Mouse (Mus musculus) limb, embryonic 12.5 days (tissue): ENCODE measurements around the gene Cth. TPM values are rescaled to one million over a fixed set of nuclear protein-coding genes. Genes with fewer than 3 reads are reported as not detected.

Source experiments
- ATAC-seq: fragments of 200-750 bp; cut with Nextera tagmentation; 2 replicates; pipeline ENCODE4 v1.8.0; 2017; ENCODE audit warnings: low read depth, moderate TSS enrichment; ENCODE audit not compliant: insufficient number of reproducible peaks, insufficient read depth, low FRiP score, low TSS enrichment
- H3K27ac ChIP-seq: fragments of 300-500 bp; sonication (generic); 2 replicates; pipeline ENCODE4 v1.5.1; 2016; ENCODE audit warnings: mild to moderate bottlenecking, moderate library complexity
- H3K27me3 ChIP-seq: fragments of 300-500 bp; sonication (generic); 2 replicates; pipeline ENCODE4 v1.6.1; 2016; ENCODE audit warnings: mild to moderate bottlenecking, moderate library complexity
- H3K36me3 ChIP-seq: fragments of 300-500 bp; sonication (generic); 2 replicates; pipeline ENCODE4 v1.6.1; 2016; ENCODE audit warnings: mild to moderate bottlenecking, moderate library complexity
- H3K4me1 ChIP-seq: fragments of 300-500 bp; sonication (generic); replicated peaks from 2 replicates; pipeline ENCODE4 v1.6.1; 2016
- H3K4me2 ChIP-seq: fragments of 300-500 bp; sonication (generic); 2 replicates; pipeline ENCODE4 v1.6.1; 2016; ENCODE audit warnings: mild to moderate bottlenecking, moderate library complexity
- H3K4me3 ChIP-seq: fragments of 300-500 bp; sonication (generic); replicated peaks from 2 replicates; pipeline ENCODE4 v1.5.1; 2016; ENCODE audit warnings: mild to moderate bottlenecking
- H3K9ac ChIP-seq: fragments of 300-500 bp; sonication (generic); replicated peaks from 2 replicates; pipeline ENCODE4 v1.6.1; 2016; ENCODE audit warnings: mild to moderate bottlenecking, moderate library complexity
- H3K9me3 ChIP-seq: fragments of 300-500 bp; sonication (generic); 2 replicates; pipeline ENCODE4 v1.6.1; 2016; ENCODE audit warnings: mild to moderate bottlenecking, moderate library complexity
- WGBS: fragments of 180-500 bp; shearing (Covaris S2); methylation state at CpG from one replicate; pipeline ENCODE4 v1.1.7; 2016; 5-methylcytosine and 5-hydroxymethylcytosine counted together
- polyA plus RNA-seq: library from polyadenylated mRNA; unstranded; fragments of >200 nt; fragmentation: Nextera tagmentation; extraction: Ambion mirVana; gene quantifications from 2 replicates; pipeline ENCODE4 v1.2.1, GENCODE M21; 2016

Gene Cth
- polyA plus RNA-seq, 1 experiment from 2014 or later: 22.1 TPM

DNA sequence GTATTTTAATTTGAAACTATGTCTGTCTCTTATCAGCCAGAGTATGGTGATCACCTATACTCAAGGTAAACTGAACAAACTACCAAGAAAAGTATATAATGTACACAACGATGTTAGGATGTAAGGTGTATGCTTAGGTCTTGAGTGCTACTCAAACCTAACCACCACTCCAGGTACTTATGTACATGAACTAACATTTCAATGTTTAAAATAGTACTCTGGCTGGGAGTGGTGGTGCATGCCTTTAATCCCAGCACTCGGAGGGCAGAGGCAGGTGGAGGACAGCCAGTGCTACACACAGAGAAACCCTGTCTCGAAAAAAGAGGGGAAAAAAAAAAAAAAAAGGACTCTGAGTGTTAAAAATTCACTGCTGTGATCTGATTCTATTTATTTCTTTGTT is 16.7 kb downstream of the Cth start:
- Histone ChIP-seq H3K9ac (no peak overlapping the region), H3K4me3 (no peak overlapping the region), H3K4me1 (no peaks in the 10 kb centered on the region), H3K27me3 (no peaks in the 10 kb centered on the region), H3K27ac (no peak overlapping the region), H3K9me3 (no peaks in the 10 kb centered on the region), H3K36me3 (peaks cover 15% of the 10 kb centered on the region; the same call in 1 of the 2 replicates), H3K4me2 (no peak overlapping the region)
- ATAC-seq: no peak
- WGBS: 81% methylated on average over 3 of the region's 3 CpGs

DNA sequence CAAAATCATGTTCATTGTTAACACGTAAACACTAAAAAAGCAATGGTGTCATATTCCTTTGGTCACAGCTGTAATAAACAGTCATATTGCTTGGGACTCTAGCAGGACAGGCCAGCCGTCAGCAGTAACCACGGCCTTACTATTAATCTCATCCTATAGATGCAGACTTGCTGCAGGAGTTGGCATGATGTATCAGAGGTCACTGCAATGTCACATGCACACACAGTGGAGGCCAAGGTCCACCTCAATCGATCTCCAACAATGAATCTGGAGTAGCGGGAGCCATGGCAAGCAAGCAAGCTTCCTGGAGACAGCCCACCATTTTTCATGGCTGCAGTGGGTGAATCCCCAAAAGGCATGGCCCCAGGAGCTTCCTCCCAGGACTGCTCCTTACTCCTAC is 23.2 kb downstream of the Cth start:
- Histone ChIP-seq H3K4me2 (no peak overlapping the region), H3K4me3 (no peak overlapping the region), H3K4me1 (no peaks in the 10 kb centered on the region), H3K27ac (no peak overlapping the region), H3K9ac (no peak overlapping the region), H3K9me3 (no peaks in the 10 kb centered on the region), H3K27me3 (no peaks in the 10 kb centered on the region), H3K36me3 (peaks cover 11% of the 10 kb centered on the region; the same call in 1 of the 2 replicates)
- 80% methylated on average over 5 of the region's 5 CpGs for WGBS
- no peak for ATAC-seq

GRCm38 (mm10) chr3:157899986-157900385 is 24.9 kb downstream of the Cth start:
- 81% methylated on average over 1 of the region's 1 CpGs for WGBS
- Histone ChIP-seq H3K4me1 (no peaks in the 10 kb centered on the region), H3K4me3 (no peak overlapping the region), H3K9me3 (no peaks in the 10 kb centered on the region), H3K4me2 (no peak overlapping the region), H3K36me3 (peaks cover 5% of the 10 kb centered on the region; the same call in 1 of the 2 replicates), H3K9ac (no peak overlapping the region), H3K27me3 (no peaks in the 10 kb centered on the region), H3K27ac (no peak overlapping the region)
- ATAC-seq: no peak

- Histone ChIP-seq H3K4me2 (no peak overlapping the region), H3K9ac (no peak overlapping the region), H3K4me1 (no peaks in the 10 kb centered on the region), H3K27me3 (no peaks in the 10 kb centered on the region), H3K4me3 (no peak overlapping the region), H3K27ac (no peak overlapping the region), H3K9me3 (no peaks in the 10 kb centered on the region), H3K36me3 (no peaks in the 10 kb centered on the region)
- no peak for ATAC-seq
- 88% methylated on average over 3 of the region's 3 CpGs for WGBS
These were observed 27.2 kb downstream of the Cth start for GRCm38 (mm10) chr3:157897645-157898044.

DNA sequence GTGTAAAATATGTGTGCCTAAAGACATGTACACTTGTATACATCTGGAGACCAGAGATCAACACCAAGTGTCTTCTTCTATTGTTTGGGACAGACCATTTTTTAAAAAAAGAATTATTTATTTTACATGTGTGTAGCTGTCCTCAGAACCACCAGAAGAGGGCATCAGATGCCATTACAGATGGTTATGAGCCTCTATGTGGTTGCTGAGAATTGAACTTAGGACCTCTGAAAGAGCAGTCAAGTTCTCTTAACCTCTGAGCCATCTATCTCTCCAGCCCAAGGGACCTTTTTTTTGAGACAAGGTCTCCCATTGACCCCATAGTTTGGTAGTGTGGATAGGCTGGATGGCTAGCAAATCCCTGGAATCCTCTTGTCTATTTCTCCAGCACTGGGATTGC is 33.1 kb downstream of the Cth start:
- Histone ChIP-seq H3K27me3 (no peaks in the 10 kb centered on the region), H3K4me3 (no peak overlapping the region), H3K9me3 (no peaks in the 10 kb centered on the region), H3K9ac (no peak overlapping the region), H3K36me3 (no peaks in the 10 kb centered on the region), H3K4me1 (no peaks in the 10 kb centered on the region), H3K27ac (no peak overlapping the region), H3K4me2 (no peak overlapping the region)
- ATAC-seq: no peak

DNA sequence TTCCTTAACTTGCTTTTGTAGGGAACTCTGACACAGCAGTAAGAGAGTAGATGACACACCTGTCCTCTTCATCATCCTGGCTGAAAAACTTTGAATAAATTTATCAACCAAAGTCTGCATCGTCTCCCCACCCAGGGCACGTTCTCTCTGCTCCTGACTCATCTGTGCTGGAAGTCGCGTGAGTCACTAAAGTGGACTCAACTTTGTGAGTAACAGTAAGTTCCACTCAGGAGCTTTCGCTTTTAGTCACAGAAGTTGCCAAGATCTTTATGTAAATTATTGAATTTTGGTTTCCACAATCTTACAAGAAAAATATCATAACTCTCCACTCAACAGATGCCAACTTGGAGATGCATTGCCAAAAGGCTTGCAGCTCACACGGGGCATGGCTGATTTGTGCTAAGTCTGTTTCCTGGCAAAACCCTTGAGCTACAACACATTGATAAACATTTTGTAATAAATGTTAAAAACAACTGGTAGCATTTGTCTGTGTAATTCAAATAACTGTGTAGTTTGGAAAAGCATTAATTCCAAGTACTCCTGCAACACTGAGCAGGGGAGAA is 40.7 kb downstream of the Cth start:
- Histone ChIP-seq H3K9me3 (no peaks in the 10 kb centered on the region), H3K36me3 (no peaks in the 10 kb centered on the region), H3K9ac (no peak overlapping the region), H3K27me3 (no peaks in the 10 kb centered on the region), H3K4me1 (no peaks in the 10 kb centered on the region), H3K27ac (no peak overlapping the region), H3K4me2 (no peak overlapping the region), H3K4me3 (no peak overlapping the region)
- ATAC-seq: no peak
- WGBS: 90% methylated on average over 6 of the region's 6 CpGs

DNA sequence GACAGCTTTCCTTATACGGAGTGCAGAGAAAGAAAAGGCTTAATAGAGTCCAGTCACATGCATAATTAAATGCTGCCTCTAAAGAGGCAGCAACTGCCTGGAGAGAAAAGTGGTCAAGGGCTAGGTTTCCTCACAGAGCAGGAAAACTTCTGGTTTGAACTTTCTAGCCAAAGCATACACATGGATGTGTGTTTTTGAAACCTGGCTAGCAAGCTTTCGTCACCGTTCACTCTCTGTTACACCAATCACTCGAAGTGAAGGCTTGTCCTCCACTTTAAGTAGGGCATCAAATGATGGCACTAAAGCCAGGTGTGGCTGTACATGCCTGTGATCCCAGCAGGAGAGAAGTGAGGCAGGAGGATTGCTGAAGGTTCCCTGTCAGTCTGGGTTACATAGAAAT is 41.8 kb downstream of the Cth start:
- H3K36me3 ChIP-seq: no peaks in the 10 kb centered on the region
- no peak overlapping the region for H3K27ac ChIP-seq
- no peaks in the 10 kb centered on the region for H3K9me3 ChIP-seq
- H3K4me2 ChIP-seq: no peak overlapping the region
- H3K27me3 ChIP-seq: no peaks in the 10 kb centered on the region
- no peaks in the 10 kb centered on the region for H3K4me1 ChIP-seq
- no peak overlapping the region for H3K9ac ChIP-seq
- 76% methylated on average over 4 of the region's 4 CpGs for WGBS
- no peak overlapping the region for H3K4me3 ChIP-seq
- no peak for ATAC-seq

DNA sequence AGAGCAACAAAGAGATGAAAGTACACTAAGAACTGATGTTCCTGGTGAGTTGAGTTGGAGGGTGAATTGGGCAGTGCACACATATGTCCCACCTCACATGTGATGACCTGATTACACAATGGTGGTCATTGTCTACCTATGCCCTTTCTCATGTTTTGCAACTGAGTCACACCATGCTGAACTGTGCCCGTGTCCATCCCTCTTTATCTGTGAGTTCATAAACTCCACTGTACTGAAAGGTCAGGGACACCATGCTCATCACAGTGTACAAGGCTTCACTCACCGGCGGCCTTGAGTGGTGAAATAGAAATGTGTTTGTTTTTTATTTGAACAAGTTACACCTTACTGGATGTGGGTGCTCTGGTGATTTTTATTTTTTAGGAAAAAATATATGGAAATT is 42.9 kb downstream of the Cth start:
- H3K9ac ChIP-seq: no peak overlapping the region
- H3K4me1 ChIP-seq: no peaks in the 10 kb centered on the region
- H3K9me3 ChIP-seq: no peaks in the 10 kb centered on the region
- no peaks in the 10 kb centered on the region for H3K36me3 ChIP-seq
- 91% methylated on average over 3 of the region's 3 CpGs for WGBS
- no peak overlapping the region for H3K4me2 ChIP-seq
- no peaks in the 10 kb centered on the region for H3K27me3 ChIP-seq
- H3K27ac ChIP-seq: no peak overlapping the region
- H3K4me3 ChIP-seq: no peak overlapping the region
- no peak for ATAC-seq

DNA sequence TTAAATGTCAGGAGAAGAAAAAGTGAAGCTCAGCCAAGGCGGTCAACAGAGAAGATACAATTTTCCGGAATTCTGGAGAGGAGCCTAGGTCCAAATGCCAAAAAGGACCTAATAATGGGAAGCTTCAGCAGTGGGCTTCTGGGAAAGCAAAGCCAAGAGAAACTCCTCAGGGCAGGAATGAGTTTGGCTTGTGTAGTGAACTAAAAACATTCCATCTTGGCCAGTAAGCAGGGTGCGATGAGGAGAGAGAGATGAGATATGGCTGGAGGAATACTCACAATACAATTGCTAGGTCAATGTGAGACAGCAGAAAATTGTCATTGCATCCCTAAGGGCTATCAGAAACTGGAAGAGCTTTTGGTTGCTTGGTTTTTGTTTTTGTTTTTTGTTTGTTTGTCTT is 43.9 kb downstream of the Cth start:
- Histone ChIP-seq H3K4me2 (no peak overlapping the region), H3K27me3 (no peaks in the 10 kb centered on the region), H3K27ac (no peak overlapping the region), H3K4me1 (no peaks in the 10 kb centered on the region), H3K36me3 (no peaks in the 10 kb centered on the region), H3K9me3 (no peaks in the 10 kb centered on the region), H3K4me3 (no peak overlapping the region), H3K9ac (no peak overlapping the region)
- no peak for ATAC-seq
- 92% methylated on average over 3 of the region's 3 CpGs for WGBS

DNA sequence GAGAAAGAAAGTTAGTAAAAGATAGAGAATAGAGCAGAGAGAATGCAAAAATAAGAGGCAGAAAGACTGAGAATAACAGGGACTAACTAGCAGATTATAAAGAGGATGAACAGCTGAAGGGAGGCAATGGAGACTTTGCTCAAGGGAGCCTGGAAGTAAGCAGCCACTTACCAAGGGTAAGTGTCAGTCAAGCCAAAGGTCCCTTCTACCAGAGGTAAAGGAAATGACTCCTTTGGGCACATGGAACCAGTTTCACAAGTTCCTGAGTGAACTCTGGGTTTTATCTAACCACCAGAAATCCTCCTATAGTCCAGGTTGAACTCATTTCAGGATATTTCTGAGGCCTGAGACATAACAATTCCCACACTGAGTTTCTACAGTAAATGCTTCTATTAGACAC is 47.0 kb downstream of the Cth start:
- no peak overlapping the region for H3K4me3 ChIP-seq
- no peaks in the 10 kb centered on the region for H3K4me1 ChIP-seq
- no peak for ATAC-seq
- no peak overlapping the region for H3K9ac ChIP-seq
- no peaks in the 10 kb centered on the region for H3K36me3 ChIP-seq
- no peaks in the 10 kb centered on the region for H3K9me3 ChIP-seq
- H3K4me2 ChIP-seq: no peak overlapping the region
- H3K27ac ChIP-seq: no peak overlapping the region
- no peaks in the 10 kb centered on the region for H3K27me3 ChIP-seq

- no peaks in the 10 kb centered on the region for H3K9me3 ChIP-seq
- ATAC-seq: no peak
These were observed 48.3 kb downstream of the Cth start for GRCm38 (mm10) chr3:157876439-157877156.

GRCm38 (mm10) chr3:157872897-157873296 is 52.0 kb downstream of the Cth start:
- Histone ChIP-seq H3K4me1 (no peaks in the 10 kb centered on the region), H3K27ac (no peak overlapping the region), H3K9me3 (no peaks in the 10 kb centered on the region), H3K4me3 (no peak overlapping the region), H3K9ac (no peak overlapping the region), H3K4me2 (no peak overlapping the region), H3K36me3 (no peaks in the 10 kb centered on the region), H3K27me3 (no peaks in the 10 kb centered on the region)
- ATAC-seq: no peak
- 75% methylated on average over 4 of the region's 4 CpGs for WGBS

More at GRCm38 (mm10) chr3:157876439-157877156, 48.3 kb downstream of the Cth start:
- no peak overlapping the region for H3K4me3 ChIP-seq
- no peak overlapping the region for H3K27ac ChIP-seq
- WGBS: 55% methylated on average over 11 of the region's 11 CpGs
- H3K4me1 ChIP-seq: no peaks in the 10 kb centered on the region
- H3K36me3 ChIP-seq: no peaks in the 10 kb centered on the region
- no peak overlapping the region for H3K4me2 ChIP-seq
- no peak overlapping the region for H3K9ac ChIP-seq
- no peaks in the 10 kb centered on the region for H3K27me3 ChIP-seq
